Mouse (Mus musculus): ENCODE measurements around the gene Arhgap1. TPM values are rescaled to one million over a fixed set of nuclear protein-coding genes. Genes with fewer than 3 reads are reported as not detected.

Arhgap1 gene
- polyA plus RNA-seq, 1 experiment from 2014 or later: 79.5 TPM

- H3K9ac ChIP-seq (ENCODE audit: low read length): no peak overlapping the region
- H3K4me2 ChIP-seq (ENCODE audit: low read depth, severe bottlenecking): no peak overlapping the region
- 95% methylated on average over 6 of the region's 6 CpGs for WGBS
- peaks cover 31% of the 10 kb centered on the region for H3K36me3 ChIP-seq (ENCODE audit: control insufficient read depth, insufficient read depth, low read length)
- H3K27me3 ChIP-seq (ENCODE audit: control insufficient read depth, insufficient read depth, low read length): no peaks in the 10 kb centered on the region
- ATAC-seq (ENCODE audit: insufficient number of reproducible peaks, low FRiP score, low TSS enrichment, low read depth) (no peak), DNase-seq (ENCODE audit: low spot score) (no peak)
- H3K4me1 ChIP-seq (ENCODE audit: control insufficient read depth, insufficient read depth, low read length): no peaks in the 10 kb centered on the region
- no peaks in the 10 kb centered on the region for H3K9me3 ChIP-seq (ENCODE audit: control insufficient read depth, low read length)
- H3K27ac ChIP-seq (replicated peaks; ENCODE audit: low read depth, low read length): no peak overlapping the region
- H3K4me3 ChIP-seq (ENCODE audit: low read depth, low read length): no peak overlapping the region
These were observed 16.8 kb downstream of the Arhgap1 start for GRCm38 (mm10) chr2:91666386-91666910.

GRCm38 (mm10) chr2:91667747-91668146 is 18.1 kb downstream of the Arhgap1 start:
- WGBS: 85% methylated on average over 2 of the region's 2 CpGs
- Histone ChIP-seq H3K4me3 (ENCODE audit: low read depth, low read length) (no peak overlapping the region), H3K9me3 (ENCODE audit: control insufficient read depth, low read length) (no peaks in the 10 kb centered on the region), H3K4me2 (ENCODE audit: low read depth, severe bottlenecking) (no peak overlapping the region), H3K27me3 (ENCODE audit: control insufficient read depth, insufficient read depth, low read length) (no peaks in the 10 kb centered on the region), H3K27ac (replicated peaks; ENCODE audit: low read depth, low read length) (no peak overlapping the region), H3K9ac (ENCODE audit: low read length) (no peak overlapping the region), H3K4me1 (ENCODE audit: control insufficient read depth, insufficient read depth, low read length) (no peaks in the 10 kb centered on the region), H3K36me3 (ENCODE audit: control insufficient read depth, insufficient read depth, low read length) (peaks cover 31% of the 10 kb centered on the region)
- ATAC-seq (ENCODE audit: insufficient number of reproducible peaks, low FRiP score, low TSS enrichment, low read depth) (no peak), DNase-seq (ENCODE audit: low spot score) (no peak)

GRCm38 (mm10) chr2:91669326-91669725 is 19.7 kb downstream of the Arhgap1 start:
- Histone ChIP-seq H3K4me1 (ENCODE audit: control insufficient read depth, insufficient read depth, low read length) (no peaks in the 10 kb centered on the region), H3K4me3 (ENCODE audit: low read depth, low read length) (no peak overlapping the region), H3K4me2 (ENCODE audit: low read depth, severe bottlenecking) (no peak overlapping the region), H3K9ac (ENCODE audit: low read length) (no peak overlapping the region), H3K36me3 (ENCODE audit: control insufficient read depth, insufficient read depth, low read length) (peaks cover 27% of the 10 kb centered on the region), H3K27me3 (ENCODE audit: control insufficient read depth, insufficient read depth, low read length) (no peaks in the 10 kb centered on the region), H3K9me3 (ENCODE audit: control insufficient read depth, low read length) (no peaks in the 10 kb centered on the region), H3K27ac (replicated peaks; ENCODE audit: low read depth, low read length) (no peak overlapping the region)
- ATAC-seq (ENCODE audit: insufficient number of reproducible peaks, low FRiP score, low TSS enrichment, low read depth) (no peak), DNase-seq (ENCODE audit: low spot score) (no peak)
- 92% methylated on average over 8 of the region's 8 CpGs for WGBS

GRCm38 (mm10) chr2:91670038-91670437 is 20.4 kb downstream of the Arhgap1 start:
- no peaks in the 10 kb centered on the region for H3K4me1 ChIP-seq (ENCODE audit: control insufficient read depth, insufficient read depth, low read length)
- ATAC-seq (ENCODE audit: insufficient number of reproducible peaks, low FRiP score, low TSS enrichment, low read depth): no peak

GRCm38 (mm10) chr2:91673587-91673986 is 23.9 kb downstream of the Arhgap1 start:
- H3K4me2 ChIP-seq (ENCODE audit: low read depth, severe bottlenecking): no peak overlapping the region
- H3K27ac ChIP-seq (replicated peaks; ENCODE audit: low read depth, low read length): no peak overlapping the region
- H3K36me3 ChIP-seq (ENCODE audit: control insufficient read depth, insufficient read depth, low read length): peaks cover 25% of the 10 kb centered on the region
- no peaks in the 10 kb centered on the region for H3K27me3 ChIP-seq (ENCODE audit: control insufficient read depth, insufficient read depth, low read length)
- no peak for DNase-seq (ENCODE audit: low spot score)
- H3K4me1 ChIP-seq (ENCODE audit: control insufficient read depth, insufficient read depth, low read length): no peaks in the 10 kb centered on the region
- H3K9ac ChIP-seq (ENCODE audit: low read length): no peak overlapping the region
- H3K9me3 ChIP-seq (ENCODE audit: control insufficient read depth, low read length): no peaks in the 10 kb centered on the region
- H3K4me3 ChIP-seq (ENCODE audit: low read depth, low read length): no peak overlapping the region
- 95% methylated on average over 2 of the region's 2 CpGs for WGBS
- no peak for ATAC-seq (ENCODE audit: insufficient number of reproducible peaks, low FRiP score, low TSS enrichment, low read depth)

More at GRCm38 (mm10) chr2:91670038-91670437, 20.4 kb downstream of the Arhgap1 start:
- Histone ChIP-seq H3K9me3 (ENCODE audit: control insufficient read depth, low read length) (no peaks in the 10 kb centered on the region), H3K9ac (ENCODE audit: low read length) (no peak overlapping the region), H3K27me3 (ENCODE audit: control insufficient read depth, insufficient read depth, low read length) (no peaks in the 10 kb centered on the region), H3K4me2 (ENCODE audit: low read depth, severe bottlenecking) (no peak overlapping the region), H3K36me3 (ENCODE audit: control insufficient read depth, insufficient read depth, low read length) (peaks cover 27% of the 10 kb centered on the region), H3K4me3 (ENCODE audit: low read depth, low read length) (no peak overlapping the region), H3K27ac (replicated peaks; ENCODE audit: low read depth, low read length) (no peak overlapping the region)
- WGBS: 88% methylated on average over 6 of the region's 6 CpGs
- DNase-seq (ENCODE audit: low spot score): no peak

- H3K4me3 ChIP-seq (ENCODE audit: low read depth, low read length): no peak overlapping the region
- DNase-seq (ENCODE audit: low spot score) (no peak), ATAC-seq (ENCODE audit: insufficient number of reproducible peaks, low FRiP score, low TSS enrichment, low read depth) (no peak)
- no peaks in the 10 kb centered on the region for H3K27me3 ChIP-seq (ENCODE audit: control insufficient read depth, insufficient read depth, low read length)
- WGBS: 94% methylated on average over 5 of the region's 5 CpGs
- no peaks in the 10 kb centered on the region for H3K9me3 ChIP-seq (ENCODE audit: control insufficient read depth, low read length)
- no peaks in the 10 kb centered on the region for H3K4me1 ChIP-seq (ENCODE audit: control insufficient read depth, insufficient read depth, low read length)
- H3K9ac ChIP-seq (ENCODE audit: low read length): no peak overlapping the region
- H3K27ac ChIP-seq (replicated peaks; ENCODE audit: low read depth, low read length): no peak overlapping the region
- peaks cover 22% of the 10 kb centered on the region for H3K36me3 ChIP-seq (ENCODE audit: control insufficient read depth, insufficient read depth, low read length)
- no peak overlapping the region for H3K4me2 ChIP-seq (ENCODE audit: low read depth, severe bottlenecking)
These were observed 25.2 kb downstream of the Arhgap1 start for GRCm38 (mm10) chr2:91674895-91675294.

GRCm38 (mm10) chr2:91676420-91676819 is 26.8 kb downstream of the Arhgap1 start:
- 85% methylated on average over 2 of the region's 2 CpGs for WGBS
- no peaks in the 10 kb centered on the region for H3K4me1 ChIP-seq (ENCODE audit: control insufficient read depth, insufficient read depth, low read length)
- no peak for DNase-seq (ENCODE audit: low spot score)
- no peak overlapping the region for H3K4me3 ChIP-seq (ENCODE audit: low read depth, low read length)
- no peak overlapping the region for H3K27ac ChIP-seq (replicated peaks; ENCODE audit: low read depth, low read length)
- H3K36me3 ChIP-seq (ENCODE audit: control insufficient read depth, insufficient read depth, low read length): peaks cover 15% of the 10 kb centered on the region
- ATAC-seq (ENCODE audit: insufficient number of reproducible peaks, low FRiP score, low TSS enrichment, low read depth): no peak
- H3K27me3 ChIP-seq (ENCODE audit: control insufficient read depth, insufficient read depth, low read length): no peaks in the 10 kb centered on the region
- no peak overlapping the region for H3K9ac ChIP-seq (ENCODE audit: low read length)
- H3K4me2 ChIP-seq (ENCODE audit: low read depth, severe bottlenecking): no peak overlapping the region
- H3K9me3 ChIP-seq (ENCODE audit: control insufficient read depth, low read length): no peaks in the 10 kb centered on the region

- Histone ChIP-seq H3K9ac (ENCODE audit: low read length) (no peak overlapping the region), H3K4me2 (ENCODE audit: low read depth, severe bottlenecking) (no peak overlapping the region), H3K9me3 (ENCODE audit: control insufficient read depth, low read length) (no peaks in the 10 kb centered on the region), H3K4me1 (ENCODE audit: control insufficient read depth, insufficient read depth, low read length) (no peaks in the 10 kb centered on the region), H3K27me3 (ENCODE audit: control insufficient read depth, insufficient read depth, low read length) (no peaks in the 10 kb centered on the region), H3K4me3 (ENCODE audit: low read depth, low read length) (no peak overlapping the region), H3K27ac (replicated peaks; ENCODE audit: low read depth, low read length) (no peak overlapping the region), H3K36me3 (ENCODE audit: control insufficient read depth, insufficient read depth, low read length) (peaks cover 15% of the 10 kb centered on the region)
- ATAC-seq (ENCODE audit: insufficient number of reproducible peaks, low FRiP score, low TSS enrichment, low read depth): no peak
- no peak for DNase-seq (ENCODE audit: low spot score)
These were observed 27.3 kb downstream of the Arhgap1 start for GRCm38 (mm10) chr2:91676961-91677360.

GRCm38 (mm10) chr2:91682850-91683249 is 33.2 kb downstream of the Arhgap1 start:
- H3K9me3 ChIP-seq (ENCODE audit: control insufficient read depth, low read length): no peaks in the 10 kb centered on the region
- H3K4me1 ChIP-seq (ENCODE audit: control insufficient read depth, insufficient read depth, low read length): no peaks in the 10 kb centered on the region
- peaks cover 7% of the 10 kb centered on the region; the same call in 1 of the 2 replicates for H3K36me3 ChIP-seq (ENCODE audit: control insufficient read depth, insufficient read depth, low read length)
- DNase-seq (ENCODE audit: low spot score) (peak; percentile 58), ATAC-seq (ENCODE audit: insufficient number of reproducible peaks, low FRiP score, low TSS enrichment, low read depth) (no peak)
- no peak overlapping the region for H3K27ac ChIP-seq (replicated peaks; ENCODE audit: low read depth, low read length)
- no peaks in the 10 kb centered on the region for H3K27me3 ChIP-seq (ENCODE audit: control insufficient read depth, insufficient read depth, low read length)
- no peak overlapping the region for H3K4me3 ChIP-seq (ENCODE audit: low read depth, low read length)
- H3K4me2 ChIP-seq (ENCODE audit: low read depth, severe bottlenecking): no peak overlapping the region
- no peak overlapping the region for H3K9ac ChIP-seq (ENCODE audit: low read length)
- WGBS: 62% methylated on average over 4 of the region's 4 CpGs

Measured in limb, embryonic 11.5 days (tissue).